Mouse (Mus musculus): ENCODE data around the gene Dirc2.

DNA sequence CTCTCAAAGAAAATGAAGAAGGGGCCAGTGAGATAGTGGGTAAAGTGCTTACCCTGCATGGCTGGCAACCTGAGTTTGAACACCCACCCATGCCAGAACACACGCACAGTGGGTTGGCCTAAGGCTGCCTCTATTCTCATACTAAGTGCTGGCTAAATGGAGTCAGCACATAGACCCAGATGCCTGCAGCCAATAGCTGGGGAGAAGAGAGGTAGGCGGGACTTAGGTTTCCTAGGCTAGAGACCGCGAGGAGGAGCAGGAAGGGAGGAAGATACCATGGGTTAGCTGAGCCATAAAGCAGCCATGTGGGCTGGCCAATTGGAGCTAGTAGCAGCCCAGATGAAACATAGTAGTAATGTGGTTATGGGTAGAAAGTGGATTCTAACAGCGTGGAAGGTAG is 3.4 kb upstream of the Dirc2 start:
- no peak for TF ChIP-seq EP300 (IDR thresholded peaks at IDR 0.05; ENCODE audit: low read depth)
- TF ChIP-seq CTCF (IDR thresholded peaks at IDR 0.05; ENCODE audit: low read depth), result no peak
